Mouse (Mus musculus): Measurements from ENCODE around the gene Mgst2. TPM values are rescaled to one million over a fixed set of nuclear protein-coding genes. Genes with fewer than 3 reads are reported as not detected.
A peak's percentile ranks its signal among the peaks of the same experiment; 100 is the strongest.

Mgst2 gene
- polyA plus RNA-seq, 1 experiment from 2014 or later: 1.9 TPM

DNA sequence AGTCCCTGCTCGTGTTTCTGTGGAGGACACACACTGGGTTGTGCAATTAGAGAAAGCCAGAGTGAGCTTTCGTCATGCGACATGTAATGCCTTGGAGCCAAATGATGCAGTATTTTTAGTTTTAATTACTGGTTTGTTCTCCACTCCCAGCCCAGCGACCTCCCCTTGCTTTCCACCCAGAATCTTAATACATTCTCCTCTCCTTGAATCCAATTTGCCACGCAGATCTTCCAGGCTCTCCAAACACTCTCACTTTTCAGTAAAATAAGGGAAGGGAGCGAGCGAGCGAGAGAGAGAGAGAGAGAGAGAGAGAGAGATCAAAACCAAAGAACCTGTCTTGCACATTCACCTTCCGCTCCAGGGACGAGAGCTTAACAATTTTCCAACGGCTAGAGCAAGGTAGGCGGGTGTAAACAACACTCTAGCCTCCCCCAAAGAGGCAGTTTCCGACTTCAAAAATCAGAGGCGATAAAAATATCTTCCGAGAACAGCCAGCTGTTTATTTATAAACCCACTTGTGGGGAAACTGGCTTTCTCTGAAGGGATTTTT is 40.6 kb downstream of the Mgst2 start:
- no peak for ATAC-seq (ENCODE audit: insufficient read depth)
- Histone ChIP-seq H3K27ac (ENCODE audit: low read depth) (no peak overlapping the region), H3K4me2 (peak overlapping the region; percentile 73), H3K9ac (peak overlapping the region; percentile 3; the same call in 1 of the 2 replicates), H3K4me3 (ENCODE audit: low read depth, low read length) (peak overlapping the region; percentile 35; the same call in 1 of the 2 replicates), H3K27me3 (ENCODE audit: insufficient read depth, low read length) (no peaks in the 10 kb centered on the region), H3K9me3 (ENCODE audit: low read depth, low read length) (peaks cover 3% of the 10 kb centered on the region; the same call in 1 of the 2 replicates), H3K36me3 (ENCODE audit: insufficient read depth) (no peaks in the 10 kb centered on the region), H3K4me1 (ENCODE audit: insufficient read depth) (peaks cover 10% of the 10 kb centered on the region)
- 16% methylated on average over 15 of the region's 15 CpGs for WGBS
- no peak for DNase-seq
- no peak for TF ChIP-seq CTCF (IDR thresholded peaks at IDR 0.05; ENCODE audit: low read depth)

DNA sequence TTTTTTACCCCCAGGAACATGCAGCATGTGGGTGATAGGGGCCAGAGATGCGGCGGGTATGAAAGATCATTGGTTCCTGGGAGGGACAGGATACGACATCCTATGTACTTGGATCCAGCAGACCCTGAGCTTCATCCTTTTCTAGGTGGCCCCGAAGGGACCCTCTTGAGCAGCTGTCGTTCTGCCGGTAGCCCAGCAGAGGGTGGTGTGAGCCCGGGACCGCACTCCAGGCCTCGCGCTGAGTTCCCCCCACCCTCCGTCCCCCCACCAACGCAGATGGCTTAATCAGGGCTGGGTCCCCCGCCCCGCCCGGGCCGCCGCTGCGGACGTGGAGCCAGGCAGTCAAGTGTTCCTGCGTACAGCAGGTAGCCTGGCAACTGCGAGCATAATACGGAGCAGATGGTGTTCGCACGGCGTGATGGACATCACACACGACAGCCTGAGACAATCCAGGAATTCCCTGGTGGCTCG is 41.2 kb downstream of the Mgst2 start:
- Histone ChIP-seq H3K4me2 (peak overlapping the region; percentile 73), H3K9me3 (ENCODE audit: low read depth, low read length) (peaks cover 3% of the 10 kb centered on the region; the same call in 1 of the 2 replicates), H3K4me3 (ENCODE audit: low read depth, low read length) (peak overlapping the region; percentile 35), H3K27me3 (ENCODE audit: insufficient read depth, low read length) (no peaks in the 10 kb centered on the region), H3K27ac (ENCODE audit: low read depth) (peak overlapping the region; percentile 75; the same call in 1 of the 2 replicates), H3K4me1 (ENCODE audit: insufficient read depth) (peaks cover 10% of the 10 kb centered on the region), H3K9ac (peak overlapping the region; percentile 40), H3K36me3 (ENCODE audit: insufficient read depth) (no peaks in the 10 kb centered on the region)
- WGBS: under 1% methylated on average over 27 of the region's 27 CpGs
- peak; percentile 86 for DNase-seq
- peak; percentile 88 for TF ChIP-seq CTCF (IDR thresholded peaks at IDR 0.05; ENCODE audit: low read depth)
- peak; percentile 93 for ATAC-seq (ENCODE audit: insufficient read depth)

GRCm38 (mm10) chr3:51701950-51702349 is 41.8 kb downstream of the Mgst2 start:
- Histone ChIP-seq H3K36me3 (ENCODE audit: insufficient read depth) (no peaks in the 10 kb centered on the region), H3K9ac (peak overlapping the region; percentile 40), H3K4me2 (peak overlapping the region; percentile 73), H3K27ac (ENCODE audit: low read depth) (peak overlapping the region; percentile 75), H3K4me1 (ENCODE audit: insufficient read depth) (peaks cover 10% of the 10 kb centered on the region), H3K9me3 (ENCODE audit: low read depth, low read length) (peaks cover 3% of the 10 kb centered on the region; the same call in 1 of the 2 replicates), H3K27me3 (ENCODE audit: insufficient read depth, low read length) (no peaks in the 10 kb centered on the region), H3K4me3 (ENCODE audit: low read depth, low read length) (peak overlapping the region; percentile 35)
- DNase-seq (peak; percentile 48), ATAC-seq (ENCODE audit: insufficient read depth) (peak; percentile 67)
- WGBS: 15% methylated on average over 13 of the region's 13 CpGs
- no peak for TF ChIP-seq CTCF (IDR thresholded peaks at IDR 0.05; ENCODE audit: low read depth)

DNA sequence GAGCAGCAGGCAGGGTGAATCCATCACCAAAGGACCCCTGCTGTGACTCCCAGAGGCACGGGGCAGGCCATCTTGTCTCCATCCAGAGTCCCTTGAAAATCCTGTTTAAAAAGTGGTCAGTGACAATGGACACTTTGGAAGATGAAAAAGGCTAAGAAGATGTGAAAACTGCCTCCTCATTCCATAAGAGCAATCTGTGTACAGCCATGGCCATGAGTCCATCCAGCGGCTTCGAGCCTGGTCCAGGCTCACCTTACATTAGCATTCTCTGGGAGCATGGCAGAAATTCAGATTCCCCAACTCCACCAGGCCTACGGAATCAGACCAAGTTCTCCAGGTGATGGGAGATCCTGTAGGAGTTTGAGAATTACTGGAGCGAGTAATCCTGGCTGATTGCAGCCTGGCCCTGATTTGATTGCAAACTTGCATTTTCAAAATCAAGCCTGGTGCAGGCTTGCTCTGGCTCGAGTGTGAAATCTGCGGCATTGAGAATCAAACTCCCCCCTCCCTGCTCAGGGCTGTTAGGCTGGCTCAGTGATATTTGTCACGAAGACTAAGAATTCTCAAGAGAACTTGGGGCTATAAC is 42.6 kb downstream of the Mgst2 start:
- H3K27ac ChIP-seq (ENCODE audit: low read depth): no peak overlapping the region; the same call in 1 of the 2 replicates
- no peak for DNase-seq

GRCm38 (mm10) chr3:51703478-51703877 is 43.3 kb downstream of the Mgst2 start:
- ATAC-seq (ENCODE audit: insufficient read depth) (no peak), DNase-seq (no peak)
- TF ChIP-seq CTCF (IDR thresholded peaks at IDR 0.05; ENCODE audit: low read depth): no peak
- H3K27me3 ChIP-seq (ENCODE audit: insufficient read depth, low read length): no peaks in the 10 kb centered on the region
- 81% methylated on average over 8 of the region's 8 CpGs for WGBS
- H3K4me1 ChIP-seq (ENCODE audit: insufficient read depth): peaks cover 16% of the 10 kb centered on the region
- H3K4me3 ChIP-seq (ENCODE audit: low read depth, low read length): no peak overlapping the region
- no peak overlapping the region for H3K27ac ChIP-seq (ENCODE audit: low read depth)
- peaks cover 3% of the 10 kb centered on the region; the same call in 1 of the 2 replicates for H3K9me3 ChIP-seq (ENCODE audit: low read depth, low read length)
- no peaks in the 10 kb centered on the region for H3K36me3 ChIP-seq (ENCODE audit: insufficient read depth)
- no peak overlapping the region for H3K9ac ChIP-seq
- H3K4me2 ChIP-seq: no peak overlapping the region

More for the DNA sequence above, 42.6 kb downstream of the Mgst2 start:
- peaks cover 3% of the 10 kb centered on the region; the same call in 1 of the 2 replicates for H3K9me3 ChIP-seq (ENCODE audit: low read depth, low read length)
- 81% methylated on average over 8 of the region's 8 CpGs for WGBS
- H3K4me1 ChIP-seq (ENCODE audit: insufficient read depth): peaks cover 10% of the 10 kb centered on the region
- H3K4me2 ChIP-seq: no peak overlapping the region
- no peak for TF ChIP-seq CTCF (IDR thresholded peaks at IDR 0.05; ENCODE audit: low read depth)
- H3K27me3 ChIP-seq (ENCODE audit: insufficient read depth, low read length): no peaks in the 10 kb centered on the region
- no peaks in the 10 kb centered on the region for H3K36me3 ChIP-seq (ENCODE audit: insufficient read depth)
- no peak overlapping the region for H3K9ac ChIP-seq
- no peak overlapping the region for H3K4me3 ChIP-seq (ENCODE audit: low read depth, low read length)
- no peak for ATAC-seq (ENCODE audit: insufficient read depth)

DNA sequence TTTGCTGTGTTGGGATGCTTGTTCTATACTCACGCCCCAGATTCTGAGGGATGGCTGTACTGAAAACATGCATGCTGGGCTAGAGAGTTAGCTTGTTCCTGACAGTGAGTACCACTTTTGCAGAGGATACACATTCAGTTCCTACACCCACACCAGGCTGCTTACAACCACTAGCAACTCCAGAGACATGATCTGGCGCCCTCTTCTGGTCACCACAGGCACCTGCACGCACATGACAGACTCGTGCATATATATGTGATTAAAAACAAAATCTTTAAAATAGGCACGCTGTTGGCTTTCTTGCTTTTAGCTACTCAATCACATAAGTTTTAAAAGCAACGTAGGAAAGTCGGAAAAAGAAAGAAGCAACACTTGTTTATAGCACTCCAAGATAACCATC is 45.1 kb downstream of the Mgst2 start:
- DNase-seq (no peak), ATAC-seq (ENCODE audit: insufficient read depth) (no peak)
- Histone ChIP-seq H3K4me3 (ENCODE audit: low read depth, low read length) (no peak overlapping the region), H3K4me2 (no peak overlapping the region), H3K9me3 (ENCODE audit: low read depth, low read length) (peaks cover 3% of the 10 kb centered on the region; the same call in 1 of the 2 replicates), H3K9ac (no peak overlapping the region), H3K36me3 (ENCODE audit: insufficient read depth) (no peaks in the 10 kb centered on the region), H3K27me3 (ENCODE audit: insufficient read depth, low read length) (no peaks in the 10 kb centered on the region), H3K27ac (ENCODE audit: low read depth) (no peak overlapping the region), H3K4me1 (ENCODE audit: insufficient read depth) (peaks cover 26% of the 10 kb centered on the region)
- 83% methylated on average over 7 of the region's 7 CpGs for WGBS
- peak; percentile 62 for TF ChIP-seq CTCF (IDR thresholded peaks at IDR 0.05; ENCODE audit: low read depth)

DNA sequence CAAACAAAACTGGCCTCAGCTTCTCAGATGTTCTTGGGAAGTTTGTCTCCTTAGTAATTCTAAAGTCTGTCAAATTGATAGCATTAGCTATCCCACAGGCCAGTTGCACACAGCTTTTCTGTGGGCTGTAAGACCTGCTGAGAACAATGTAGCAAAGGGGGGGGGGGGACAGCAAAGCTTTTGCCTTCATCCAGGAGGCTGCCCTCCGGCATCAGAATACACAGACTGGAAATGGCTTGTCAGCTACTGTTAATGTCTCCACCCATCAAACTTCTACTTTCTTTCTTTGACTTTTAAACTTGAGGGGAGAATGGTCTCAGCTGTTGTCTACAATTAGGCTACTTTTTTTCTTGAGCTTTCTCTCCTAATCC is 48.2 kb downstream of the Mgst2 start:
- Histone ChIP-seq H3K9ac (no peak overlapping the region), H3K4me3 (ENCODE audit: low read depth, low read length) (no peak overlapping the region), H3K4me2 (peak overlapping the region; percentile 58)

More for the DNA sequence above, 48.2 kb downstream of the Mgst2 start:
- Histone ChIP-seq H3K9me3 (ENCODE audit: low read depth, low read length) (peaks cover 3% of the 10 kb centered on the region; the same call in 1 of the 2 replicates), H3K36me3 (ENCODE audit: insufficient read depth) (no peaks in the 10 kb centered on the region), H3K27ac (ENCODE audit: low read depth) (peak overlapping the region; percentile 89), H3K27me3 (ENCODE audit: insufficient read depth, low read length) (no peaks in the 10 kb centered on the region), H3K4me1 (ENCODE audit: insufficient read depth) (peaks cover 32% of the 10 kb centered on the region)
- TF ChIP-seq CTCF (IDR thresholded peaks at IDR 0.05; ENCODE audit: low read depth): no peak
- 25% methylated on average over 1 of the region's 1 CpGs for WGBS
- DNase-seq (no peak), ATAC-seq (ENCODE audit: insufficient read depth) (peak; percentile 68)

Data from lung, embryonic 14.5 days (tissue).